Mouse (Mus musculus): ENCODE results near the gene Commd1. TPM values are rescaled to one million over a fixed set of nuclear protein-coding genes. Genes with fewer than 3 reads are reported as not detected.

The Commd1 gene
- total RNA-seq (2021) = 100 to 1,000 TPM; 110 to 113 TPM
- long read RNA-seq, experiment 1, full-length matches to known transcripts = 88 of 93 reads
- long read RNA-seq, experiment 1, partial matches to known transcripts = 0 of 93 reads
- long read RNA-seq, experiment 1, other reads (novel, unspliced or antisense) = 5 of 93 reads
- long read RNA-seq, experiment 2, full-length matches to known transcripts = 87 of 103 reads
- long read RNA-seq, experiment 2, partial matches to known transcripts = 0 of 103 reads
- long read RNA-seq, experiment 2, other reads (novel, unspliced or antisense) = 16 of 103 reads

- peak; percentile 91 to 95 for DNase-seq (ENCODE audit: low spot score in 2 of 2)
Measured at GRCm38 (mm10) chr11:22981984-22982757, at the start of gene Commd1, which contains the start of gene Gm28048. Commd1 (minus strand) TSS chr11:22982382. Gm28048 (minus strand) TSS chr11:22982090.

- no peak for DNase-seq (ENCODE audit: low spot score in 2 of 2)
Measured at GRCm38 (mm10) chr11:23029399-23029798, 47.2 kb upstream of the Commd1 start.

GRCm38 (mm10) chr11:23028957-23029356, 46.8 kb upstream of the Commd1 start:
- no peak for DNase-seq (ENCODE audit: low spot score in 2 of 2)

- DNase-seq (ENCODE audit: low spot score in 2 of 2) = no peak
Measured at GRCm38 (mm10) chr11:23024169-23024568, 42.0 kb upstream of the Commd1 start.

- DNase-seq (ENCODE audit: low spot score in 2 of 2) = no peak
Measured at GRCm38 (mm10) chr11:23023155-23023554, 41.0 kb upstream of the Commd1 start.

GRCm38 (mm10) chr11:23020841-23021240, 38.7 kb upstream of the Commd1 start:
- DNase-seq (ENCODE audit: low spot score in 2 of 2) = no peak

GRCm38 (mm10) chr11:23020116-23020770, 38.1 kb upstream of the Commd1 start:
- no peak for DNase-seq (ENCODE audit: low spot score in 2 of 2)

GRCm38 (mm10) chr11:23017943-23018342, 35.8 kb upstream of the Commd1 start:
- no peak for DNase-seq (ENCODE audit: low spot score in 2 of 2)

- no peak for DNase-seq (ENCODE audit: low spot score in 2 of 2)
Measured at GRCm38 (mm10) chr11:23014996-23015395, 32.8 kb upstream of the Commd1 start.

GRCm38 (mm10) chr11:23013580-23014294, 31.6 kb upstream of the Commd1 start:
- no peak for DNase-seq (ENCODE audit: low spot score in 2 of 2)

- no peak for DNase-seq (ENCODE audit: low spot score in 2 of 2)
Measured at GRCm38 (mm10) chr11:23013096-23013495, 30.9 kb upstream of the Commd1 start.

GRCm38 (mm10) chr11:23008824-23009200, 26.6 kb upstream of the Commd1 start:
- no peak for DNase-seq (ENCODE audit: low spot score in 2 of 2)

GRCm38 (mm10) chr11:23008181-23008823, 26.1 kb upstream of the Commd1 start:
- peak; percentile 68 to 70 for DNase-seq (ENCODE audit: low spot score in 2 of 2)

GRCm38 (mm10) chr11:23007481-23008180, 25.4 kb upstream of the Commd1 start, which contains the start of gene Fam161a:
Fam161a (plus strand) TSS chr11:23007531.
- peak; percentile 27 to 57 for DNase-seq (ENCODE audit: low spot score in 2 of 2)

- DNase-seq (ENCODE audit: low spot score in 2 of 2) = no peak
Measured at GRCm38 (mm10) chr11:23007166-23007480, 24.9 kb upstream of the Commd1 start.

GRCm38 (mm10) chr11:23005276-23005675, 23.1 kb upstream of the Commd1 start:
- no peak for DNase-seq (ENCODE audit: low spot score in 2 of 2)

- no peak for DNase-seq (ENCODE audit: low spot score in 2 of 2)
Measured at GRCm38 (mm10) chr11:22998308-22998707, 16.1 kb upstream of the Commd1 start.

GRCm38 (mm10) chr11:22995461-22995860, 13.3 kb upstream of the Commd1 start:
- DNase-seq (ENCODE audit: low spot score in 2 of 2) = no peak

GRCm38 (mm10) chr11:22994271-22994670, 12.1 kb upstream of the Commd1 start:
- DNase-seq (ENCODE audit: low spot score in 2 of 2) = no peak

GRCm38 (mm10) chr11:22991218-22991835, 9.1 kb upstream of the Commd1 start:
- DNase-seq (ENCODE audit: low spot score in 2 of 2) = no peak

Data from adrenal gland, postnatal 4 days (tissue).